Mouse (Mus musculus) ovary, adult 18-20 months (tissue): ENCODE measurements around the gene Vmn1r160.
"Not testable (repeated sequence)": the region's sequence is repeated elsewhere in the genome, so short reads cannot be mapped to it uniquely, and the experiment has no call there.

Experiments
- DNase-seq: peaks from one replicate; pipeline ENCODE4 v3.0.0; 2022; ENCODE audit warnings: low spot score, mixed read lengths

Gene Vmn1r160

DNA sequence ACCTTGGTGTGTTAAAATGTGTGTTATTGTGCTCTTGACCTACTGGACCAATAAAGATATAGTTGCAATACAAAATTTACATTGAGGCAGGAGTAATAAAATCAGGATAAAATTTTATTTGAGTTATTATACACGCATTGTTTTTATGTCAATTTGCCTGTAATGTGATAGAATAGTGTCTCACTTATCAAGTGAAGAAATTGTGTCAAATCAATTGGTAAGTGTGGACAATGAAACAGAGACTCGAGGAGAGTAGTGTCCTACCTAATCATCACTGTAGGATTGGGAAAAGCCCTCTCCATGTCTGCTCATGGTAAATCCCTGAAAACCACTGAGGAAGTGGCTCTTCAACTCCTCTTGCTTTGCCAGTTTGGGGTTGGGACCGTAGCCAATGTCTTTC lies at the start of gene Vmn1r160:
Vmn1r160 (plus strand) TSS at position 301 of the 400 bp plus-strand sequence.
- DNase-seq, result not testable (repeated sequence)

DNA sequence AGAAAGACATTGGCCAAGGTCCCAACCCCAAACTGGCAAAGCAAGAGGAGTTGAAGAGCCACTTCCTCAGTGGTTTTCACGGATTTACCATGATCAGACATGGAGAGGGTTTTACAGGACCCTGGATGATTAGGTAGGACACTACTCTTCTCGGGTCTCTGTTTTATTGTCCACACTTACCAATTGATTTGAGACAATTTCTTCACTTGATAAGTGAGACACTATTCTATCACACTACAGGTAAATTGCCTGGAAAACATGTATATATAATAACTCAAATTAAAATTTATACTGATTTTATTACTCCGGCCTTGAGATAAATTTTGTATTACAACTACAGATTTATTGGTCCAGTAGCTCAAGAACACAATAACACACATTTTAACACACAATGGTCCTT lies 27.5 kb upstream of the Vmn1r160 start, which contains the start of gene Vmn1r159:
Vmn1r159 (minus strand) TSS at position 101 of the 400 bp plus-strand sequence.
- not testable (repeated sequence) for DNase-seq
